Mouse (Mus musculus) stomach, embryonic 16.5 days (tissue): Measurements from ENCODE around the gene Prpf18. TPM values are rescaled to one million over a fixed set of nuclear protein-coding genes. Genes with fewer than 3 reads are reported as not detected.

Experiments
- ATAC-seq: fragments of 200-750 bp; cut with Nextera tagmentation; 2 replicates; pipeline ENCODE4 v1.8.0; 2017; ENCODE audit warnings: moderate number of reproducible peaks, moderate TSS enrichment; ENCODE audit not compliant: insufficient read depth, low FRiP score
- H3K27ac ChIP-seq: fragments of 300-500 bp; sonication (generic); 2 replicates; pipeline ENCODE4 v1.5.1; 2014; ENCODE audit warnings: low read length
- H3K27me3 ChIP-seq: fragments of 300-500 bp; sonication (generic); 2 replicates; pipeline ENCODE4 v1.6.1; 2014; ENCODE audit warnings: low read length, control low read depth, mixed read lengths; ENCODE audit not compliant: control insufficient read depth, insufficient read depth
- H3K36me3 ChIP-seq: fragments of 300-500 bp; sonication (generic); 2 replicates; pipeline ENCODE4 v1.6.1; 2014; ENCODE audit warnings: low read length; ENCODE audit not compliant: control insufficient read depth, insufficient read depth
- H3K4me1 ChIP-seq: fragments of 300-500 bp; sonication (generic); 2 replicates; pipeline ENCODE4 v1.6.1; 2014; ENCODE audit warnings: low read length, control low read depth, mixed read lengths; ENCODE audit not compliant: control insufficient read depth, insufficient read depth
- H3K4me2 ChIP-seq: fragments of 300-500 bp; sonication (generic); 2 replicates; pipeline ENCODE4 v1.6.1; 2014; ENCODE audit warnings: low read depth, low read length, mixed read lengths
- H3K4me3 ChIP-seq: fragments of 300-500 bp; sonication (generic); replicated peaks from 2 replicates; pipeline ENCODE4 v1.5.1; 2014; ENCODE audit warnings: mild to moderate bottlenecking, low read length
- H3K9ac ChIP-seq: fragments of 300-500 bp; sonication (generic); 2 replicates; pipeline ENCODE4 v1.6.1; 2014; ENCODE audit warnings: low read length
- H3K9me3 ChIP-seq: fragments of 300-500 bp; sonication (generic); replicated peaks from 2 replicates; pipeline ENCODE4 v1.6.1; 2016; ENCODE audit warnings: low read length, control low read depth; ENCODE audit not compliant: control insufficient read depth
- WGBS: fragments of 180-500 bp; shearing (Covaris S2); extraction: QIAGEN DNeasy Blood & Tissue Kit; methylation state at CpG from one replicate; pipeline ENCODE4 v1.1.7; 2014; 5-methylcytosine and 5-hydroxymethylcytosine counted together
- polyA plus RNA-seq: library from polyadenylated mRNA; unstranded; fragments of >200 nt; fragmentation: Nextera tagmentation; extraction: Ambion mirVana; gene quantifications from 2 replicates; pipeline ENCODE4 v1.2.1, GENCODE M21; 2015

The Prpf18 gene
- polyA plus RNA-seq, 1 experiment from 2014 or later, result 33.8 TPM

- no peak overlapping the region; the same call in 1 of the 2 replicates for H3K4me2 ChIP-seq
- no peaks in the 10 kb centered on the region for H3K27me3 ChIP-seq
- H3K4me3 ChIP-seq, result no peak overlapping the region
- no peak overlapping the region for H3K9ac ChIP-seq
- H3K36me3 ChIP-seq, result peaks cover 14% of the 10 kb centered on the region; the same call in 1 of the 2 replicates
- H3K27ac ChIP-seq, result peak overlapping the region; percentile 90
- peaks cover 21% of the 10 kb centered on the region for H3K4me1 ChIP-seq
- WGBS, result 30% methylated on average over 13 of the region's 13 CpGs
- peak; percentile 74 for ATAC-seq
- H3K9me3 ChIP-seq, result no peaks in the 10 kb centered on the region
These were observed 64.1 kb downstream of the Prpf18 start for GRCm38 (mm10) chr2:4587685-4588409.

- H3K4me3 ChIP-seq, result no peak overlapping the region
- H3K9me3 ChIP-seq, result no peaks in the 10 kb centered on the region
- H3K27ac ChIP-seq, result peak overlapping the region; percentile 90
- 64% methylated on average over 11 of the region's 11 CpGs for WGBS
- no peak overlapping the region for H3K4me2 ChIP-seq
- H3K9ac ChIP-seq, result no peak overlapping the region; the same call in 1 of the 2 replicates
- peaks cover 4% of the 10 kb centered on the region; the same call in 1 of the 2 replicates for H3K36me3 ChIP-seq
- H3K27me3 ChIP-seq, result no peaks in the 10 kb centered on the region
- no peak for ATAC-seq
- peaks cover 21% of the 10 kb centered on the region for H3K4me1 ChIP-seq
These were observed 65.7 kb downstream of the Prpf18 start for GRCm38 (mm10) chr2:4586245-4586644.

- H3K27ac ChIP-seq, result no peak overlapping the region
- H3K27me3 ChIP-seq, result no peaks in the 10 kb centered on the region
- no peak overlapping the region for H3K9ac ChIP-seq
- no peak for ATAC-seq
- WGBS, result 81% methylated on average over 5 of the region's 5 CpGs
- H3K4me3 ChIP-seq, result no peak overlapping the region
- H3K36me3 ChIP-seq, result no peaks in the 10 kb centered on the region; the same call in 1 of the 2 replicates
- H3K4me2 ChIP-seq, result no peak overlapping the region
- H3K9me3 ChIP-seq, result no peaks in the 10 kb centered on the region
- H3K4me1 ChIP-seq, result peaks cover 27% of the 10 kb centered on the region
These were observed 67.7 kb downstream of the Prpf18 start for GRCm38 (mm10) chr2:4584252-4584651.

GRCm38 (mm10) chr2:4582930-4583329 is 69.0 kb downstream of the Prpf18 start:
- Histone ChIP-seq H3K9ac (no peak overlapping the region), H3K4me1 (peaks cover 33% of the 10 kb centered on the region), H3K4me3 (no peak overlapping the region), H3K27ac (no peak overlapping the region), H3K36me3 (no peaks in the 10 kb centered on the region; the same call in 1 of the 2 replicates), H3K9me3 (no peaks in the 10 kb centered on the region), H3K4me2 (no peak overlapping the region), H3K27me3 (no peaks in the 10 kb centered on the region)
- 73% methylated on average over 2 of the region's 2 CpGs for WGBS
- no peak for ATAC-seq

GRCm38 (mm10) chr2:4580666-4581065 is 71.2 kb downstream of the Prpf18 start:
- peaks cover 24% of the 10 kb centered on the region for H3K4me1 ChIP-seq
- ATAC-seq, result no peak

GRCm38 (mm10) chr2:4579357-4580068 is 72.4 kb downstream of the Prpf18 start:
- 47% methylated on average over 8 of the region's 8 CpGs for WGBS
- no peak overlapping the region for H3K9ac ChIP-seq
- no peaks in the 10 kb centered on the region for H3K36me3 ChIP-seq
- 0 out of 2 replicates have a peak overlapping the region, but pooled peaks have one; percentile 6 for H3K4me2 ChIP-seq
- peak; percentile 30; the same call in 1 of the 2 replicates for ATAC-seq
- peaks cover 24% of the 10 kb centered on the region for H3K4me1 ChIP-seq
- no peaks in the 10 kb centered on the region for H3K27me3 ChIP-seq
- peak overlapping the region; percentile 89 for H3K27ac ChIP-seq
- no peak overlapping the region for H3K4me3 ChIP-seq
- no peaks in the 10 kb centered on the region for H3K9me3 ChIP-seq

More at GRCm38 (mm10) chr2:4580666-4581065, 71.2 kb downstream of the Prpf18 start:
- Histone ChIP-seq H3K9me3 (no peaks in the 10 kb centered on the region), H3K9ac (no peak overlapping the region), H3K36me3 (no peaks in the 10 kb centered on the region), H3K4me3 (no peak overlapping the region), H3K27me3 (no peaks in the 10 kb centered on the region), H3K4me2 (no peak overlapping the region), H3K27ac (0 out of 2 replicates have a peak overlapping the region, but pooled peaks have one; percentile 89)
- 83% methylated on average over 6 of the region's 6 CpGs for WGBS

GRCm38 (mm10) chr2:4578291-4578690 is 73.6 kb downstream of the Prpf18 start:
- Histone ChIP-seq H3K4me3 (no peak overlapping the region), H3K9me3 (no peaks in the 10 kb centered on the region), H3K4me1 (peaks cover 28% of the 10 kb centered on the region), H3K9ac (no peak overlapping the region), H3K4me2 (no peak overlapping the region), H3K27ac (peak overlapping the region; percentile 89), H3K36me3 (no peaks in the 10 kb centered on the region), H3K27me3 (no peaks in the 10 kb centered on the region)
- ATAC-seq, result no peak
- 74% methylated on average over 5 of the region's 5 CpGs for WGBS

GRCm38 (mm10) chr2:4575975-4576374 is 75.9 kb downstream of the Prpf18 start:
- no peak for ATAC-seq
- peaks cover 28% of the 10 kb centered on the region for H3K4me1 ChIP-seq
- H3K36me3 ChIP-seq, result 0 out of 2 replicates have a peak, but pooled peaks cover 9% of the 10 kb centered on the region
- 76% methylated on average over 7 of the region's 7 CpGs for WGBS
- no peak overlapping the region for H3K4me3 ChIP-seq
- H3K9ac ChIP-seq, result no peak overlapping the region
- H3K9me3 ChIP-seq, result no peaks in the 10 kb centered on the region
- no peak overlapping the region for H3K4me2 ChIP-seq
- H3K27ac ChIP-seq, result no peak overlapping the region
- no peaks in the 10 kb centered on the region for H3K27me3 ChIP-seq

GRCm38 (mm10) chr2:4575163-4575562 is 76.8 kb downstream of the Prpf18 start:
- no peaks in the 10 kb centered on the region for H3K27me3 ChIP-seq
- WGBS, result 64% methylated on average over 2 of the region's 2 CpGs

More at GRCm38 (mm10) chr2:4575163-4575562, 76.8 kb downstream of the Prpf18 start:
- no peak overlapping the region for H3K4me3 ChIP-seq
- H3K36me3 ChIP-seq, result 0 out of 2 replicates have a peak, but pooled peaks cover 9% of the 10 kb centered on the region
- no peak overlapping the region for H3K4me2 ChIP-seq
- no peak overlapping the region for H3K9ac ChIP-seq
- peaks cover 30% of the 10 kb centered on the region for H3K4me1 ChIP-seq
- ATAC-seq, result no peak
- H3K27ac ChIP-seq, result peak overlapping the region; percentile 12; the same call in 1 of the 2 replicates
- no peaks in the 10 kb centered on the region for H3K9me3 ChIP-seq
